In genomic region chr15:12735208-12735607, GRCm38 (mm10) we compare ENCODE assay signal across 19 mouse cellular contexts.
"Had no signal": no experiment of that assay in that cellular context is flagged by ENCODE, and none has a peak within 500 bp of the region (broad histone marks: within the 10 kb centered on the region; RNA-seq: fewer than 3 reads in every experiment).

No protein-coding gene starts in this region.

- H3K9me3 ChIP-seq: limb, embryonic 12.5 days; limb, embryonic 15.5 days; midbrain, embryonic 12.5 days; midbrain, embryonic 15.5 days; neural tube, embryonic 12.5 days had no signal

- DNase-seq: kidney, adult 18-20 months; kidney, adult 9 months; kidney, postnatal 14 days; kidney, postnatal 4 days; liver, postnatal 0 days; lung, embryonic 14.5 days; lung, postnatal 10 days; lung, postnatal 4 days; retina, postnatal 1 day; right cerebral cortex, postnatal 4 days; thymus, postnatal 25 days had no signal

- H3K36me3 ChIP-seq: limb, embryonic 12.5 days; limb, embryonic 15.5 days; midbrain, embryonic 12.5 days; midbrain, embryonic 15.5 days; neural tube, embryonic 12.5 days had no signal

- ATAC-seq: liver, postnatal 0 days; midbrain, embryonic 15.5 days had no signal

- H3K4me2 ChIP-seq: limb, embryonic 12.5 days; limb, embryonic 15.5 days; liver, embryonic 11.5 days; lung, embryonic 14.5 days; midbrain, embryonic 12.5 days; midbrain, embryonic 15.5 days; neural tube, embryonic 12.5 days had no signal

- H3K27ac ChIP-seq: limb, embryonic 12.5 days; limb, embryonic 15.5 days; liver, embryonic 14.5 days; midbrain, embryonic 12.5 days; midbrain, embryonic 15.5 days; neural tube, embryonic 12.5 days; stomach, postnatal 0 days had no signal

- H3K9ac ChIP-seq: limb, embryonic 12.5 days; limb, embryonic 15.5 days; liver, embryonic 14.5 days; liver, postnatal 0 days; lung, embryonic 14.5 days; midbrain, embryonic 12.5 days; midbrain, embryonic 15.5 days; neural tube, embryonic 12.5 days had no signal

- H3K4me3 ChIP-seq: limb, embryonic 12.5 days; limb, embryonic 15.5 days; midbrain, embryonic 12.5 days; midbrain, embryonic 15.5 days; neural tube, embryonic 12.5 days had no signal
